Mouse (Mus musculus) kidney, adult 2 months (tissue): ENCODE measurements around the gene Hipk2.

Experiments
- CTCF ChIP-seq: fragments of 200-500 bp; conservative IDR thresholded peaks from 2 replicates; pipeline ENCODE4 v1.5.1; 2011; ENCODE audit warnings: low read depth, mild to moderate bottlenecking, control low read depth, low read length, moderate library complexity, mixed read lengths; ENCODE audit not compliant: insufficient read depth, insufficient read length
- POLR2A ChIP-seq: fragments of 200-500 bp; IDR thresholded peaks from one replicate; pipeline ENCODE4 v1.6.1; 2011; ENCODE audit warnings: low read depth, low read length, control low read depth

DNA sequence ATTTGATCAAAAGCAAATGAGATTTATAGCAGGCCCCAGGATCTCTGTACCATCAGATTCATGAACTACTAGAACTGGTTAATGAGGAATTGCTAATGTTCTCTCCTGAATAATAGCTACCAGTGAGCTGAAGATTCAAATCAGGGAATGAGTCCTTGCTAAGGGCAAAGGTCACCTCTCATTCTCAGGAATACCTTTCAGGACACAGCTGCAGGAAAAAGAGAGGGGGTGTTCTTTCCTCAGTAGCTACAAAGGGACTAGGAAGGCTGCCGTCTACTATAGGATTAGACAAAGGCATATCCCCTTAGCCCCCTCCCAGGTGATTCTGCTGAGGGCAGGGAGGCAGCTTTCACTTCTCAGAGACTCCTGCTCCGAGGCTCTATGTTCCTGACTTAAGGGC lies 5.9 kb downstream of the Hipk2 start:
- TF ChIP-seq POLR2A (no peak), CTCF (no peak)
